8 mouse cellular contexts compared by ENCODE assay signal in the genomic region with DNA sequence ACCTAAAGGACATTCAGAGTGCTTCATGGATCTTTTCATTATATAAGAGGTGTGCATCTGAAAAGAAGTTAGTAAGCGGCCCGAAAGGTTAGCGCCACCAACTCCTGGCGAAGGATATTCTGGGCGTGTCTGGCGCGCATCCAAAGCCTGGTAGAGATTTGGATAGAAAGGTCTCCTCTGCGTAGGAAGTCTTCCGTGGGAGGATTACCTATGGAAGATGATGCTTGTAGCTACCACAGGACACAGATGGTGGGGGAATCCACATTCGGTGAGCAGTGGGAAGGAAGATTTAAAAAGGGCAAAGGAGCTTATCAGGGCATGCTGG. TPM values are rescaled to one million over a fixed set of nuclear protein-coding genes. Genes with fewer than 3 reads are reported as not detected.
DNase-seq lines count a peak whose midpoint lies in the region; ATAC-seq and TF ChIP-seq lines count a peak whose summit lies in the region.

No protein-coding gene starts in this region.

- H3K9me3 ChIP-seq in neural tube, embryonic 11.5 days (ENCODE audit: control insufficient read depth, low read length) = no peaks in the 10 kb centered on the region
- no peaks in the 10 kb centered on the region for H3K9me3 ChIP-seq in heart, embryonic 12.5 days (replicated peaks)
- no peaks in the 10 kb centered on the region for H3K9me3 ChIP-seq in limb, embryonic 12.5 days
- no peaks in the 10 kb centered on the region for H3K9me3 ChIP-seq in neural tube, embryonic 14.5 days (ENCODE audit: control insufficient read depth, low read length)

- H3K4me3 ChIP-seq in neural tube, embryonic 11.5 days (ENCODE audit: low read depth, low read length) = peak overlapping the region; percentile 67
- peak overlapping the region; percentile 78 for H3K4me3 ChIP-seq in cerebellum, adult 2 months (replicated peaks; ENCODE audit: insufficient read depth, low read depth, low read length)
- H3K4me3 ChIP-seq in heart, embryonic 12.5 days = peak overlapping the region; percentile 70
- H3K4me3 ChIP-seq in limb, embryonic 12.5 days (replicated peaks) = peak overlapping the region; percentile 69
- peak overlapping the region; percentile 61 for H3K4me3 ChIP-seq in neural tube, embryonic 14.5 days (ENCODE audit: low read depth, low read length)

- TF ChIP-seq POLR2A in cerebellum, adult 2 months (IDR thresholded peaks at IDR 0.05; ENCODE audit: borderline replicate concordance, insufficient read depth, low read length) = no peak

- H3K9ac ChIP-seq in neural tube, embryonic 11.5 days (ENCODE audit: low read length) = peak overlapping the region; percentile 65
- peak overlapping the region; percentile 78 for H3K9ac ChIP-seq in heart, embryonic 12.5 days
- peak overlapping the region; percentile 65 for H3K9ac ChIP-seq in limb, embryonic 12.5 days (replicated peaks)
- no peak overlapping the region for H3K9ac ChIP-seq in neural tube, embryonic 14.5 days (replicated peaks; ENCODE audit: low read depth, low read length)

- WGBS in neural tube, embryonic 11.5 days = 4% methylated on average over 10 of the region's 10 CpGs
- 2% methylated on average over 10 of the region's 10 CpGs for WGBS in cerebellum, adult 2 months
- WGBS in heart, embryonic 12.5 days = 2% methylated on average over 10 of the region's 10 CpGs
- WGBS in limb, embryonic 12.5 days = 3% methylated on average over 10 of the region's 10 CpGs
- 5% methylated on average over 10 of the region's 10 CpGs for WGBS in neural tube, embryonic 14.5 days

- H3K4me2 ChIP-seq in neural tube, embryonic 11.5 days (ENCODE audit: low read depth) = peak overlapping the region; percentile 56
- peak overlapping the region; percentile 84 for H3K4me2 ChIP-seq in heart, embryonic 12.5 days
- H3K4me2 ChIP-seq in limb, embryonic 12.5 days = peak overlapping the region; percentile 67
- H3K4me2 ChIP-seq in neural tube, embryonic 14.5 days (ENCODE audit: low read depth, low read length) = peak overlapping the region; percentile 55

- no peak for ATAC-seq in neural tube, embryonic 11.5 days (ENCODE audit: insufficient read depth, low FRiP score, low TSS enrichment)
- ATAC-seq in heart, embryonic 12.5 days (ENCODE audit: insufficient number of reproducible peaks, low FRiP score) = no peak
- no peak for ATAC-seq in limb, embryonic 12.5 days (ENCODE audit: insufficient number of reproducible peaks, insufficient read depth, low FRiP score, low TSS enrichment, low read depth)
- ATAC-seq in neural tube, embryonic 14.5 days (ENCODE audit: low read depth) = no peak
- ATAC-seq in inflammation-experienced regulatory T-cells, adult 6 months = no peak

- H3K27ac ChIP-seq in neural tube, embryonic 11.5 days (ENCODE audit: low read depth, low read length) = no peak overlapping the region
- no peak overlapping the region for H3K27ac ChIP-seq in cerebellum, adult 2 months (ENCODE audit: insufficient read depth, low read length)
- no peak overlapping the region for H3K27ac ChIP-seq in heart, embryonic 12.5 days (ENCODE audit: poor library complexity, severe bottlenecking)
- H3K27ac ChIP-seq in limb, embryonic 12.5 days = no peak overlapping the region
- no peak overlapping the region for H3K27ac ChIP-seq in neural tube, embryonic 14.5 days (ENCODE audit: low read depth, low read length)

- no peak for DNase-seq in neural tube, embryonic 11.5 days (ENCODE audit: low spot score)
- no peak for DNase-seq in neural tube, embryonic 10.5 days (ENCODE audit: extremely low spot score, low spot score)
- DNase-seq in cerebellum, adult 2 months = peak; percentile 42 to 47
- DNase-seq in thymus, postnatal 0 days (ENCODE audit: low spot score) = no peak

- H3K27me3 ChIP-seq in neural tube, embryonic 11.5 days (ENCODE audit: control insufficient read depth, insufficient read depth, low read length) = no peaks in the 10 kb centered on the region
- no peaks in the 10 kb centered on the region for H3K27me3 ChIP-seq in cerebellum, adult 2 months (ENCODE audit: control insufficient read depth, insufficient read depth, low read length)
- H3K27me3 ChIP-seq in heart, embryonic 12.5 days (replicated peaks) = no peaks in the 10 kb centered on the region
- H3K27me3 ChIP-seq in limb, embryonic 12.5 days = no peaks in the 10 kb centered on the region
- H3K27me3 ChIP-seq in neural tube, embryonic 14.5 days (ENCODE audit: control insufficient read depth, insufficient read depth, low read length) = no peaks in the 10 kb centered on the region

- no peak for TF ChIP-seq CTCF in cerebellum, adult 2 months (IDR thresholded peaks at IDR 0.05; ENCODE audit: borderline replicate concordance, insufficient read depth, low read depth, low read length)

- no peaks in the 10 kb centered on the region for H3K36me3 ChIP-seq in neural tube, embryonic 11.5 days (ENCODE audit: control insufficient read depth, insufficient read depth, low read length)
- H3K36me3 ChIP-seq in heart, embryonic 12.5 days = peaks cover 8% of the 10 kb centered on the region; the same call in 1 of the 2 replicates
- H3K36me3 ChIP-seq in limb, embryonic 12.5 days = peaks cover 10% of the 10 kb centered on the region
- H3K36me3 ChIP-seq in neural tube, embryonic 14.5 days (ENCODE audit: control insufficient read depth, insufficient read depth, low read length) = no peaks in the 10 kb centered on the region

- peaks cover 8% of the 10 kb centered on the region for H3K4me1 ChIP-seq in neural tube, embryonic 11.5 days (ENCODE audit: control insufficient read depth, insufficient read depth, low read length)
- H3K4me1 ChIP-seq in cerebellum, adult 2 months (ENCODE audit: control insufficient read depth, insufficient read depth, low read length) = no peaks in the 10 kb centered on the region; the same call in 1 of the 2 replicates
- peaks cover 8% of the 10 kb centered on the region for H3K4me1 ChIP-seq in heart, embryonic 12.5 days (replicated peaks)
- H3K4me1 ChIP-seq in limb, embryonic 12.5 days (replicated peaks) = peaks cover 12% of the 10 kb centered on the region
- H3K4me1 ChIP-seq in neural tube, embryonic 14.5 days (ENCODE audit: control insufficient read depth, insufficient read depth, low read length) = peaks cover 4% of the 10 kb centered on the region; the same call in 1 of the 2 replicates

RNA-seq across cellular contexts. Expression of a gene that starts 0.6 kb away (rescaled TPM):
- 27.1 and 30.0 TPM in 2 replicates for polyA plus RNA-seq in neural tube, embryonic 11.5 days (2014; fragmentation: Nextera tagmentation; extraction: Ambion mirVana)
- polyA plus RNA-seq in cerebellum, adult 2 months (2012; rRNA removed) = 1.3 and 1.4 TPM in 2 replicates
- polyA plus RNA-seq in heart, embryonic 12.5 days (2016; fragmentation: Nextera tagmentation; extraction: Ambion mirVana) = 10.7 and 12.6 TPM in 2 replicates
- 23.1 and 23.9 TPM in 2 replicates for polyA plus RNA-seq in limb, embryonic 12.5 days (2016; fragmentation: Nextera tagmentation; extraction: Ambion mirVana)
- 6.7 and 7.0 TPM in 2 replicates for polyA plus RNA-seq in neural tube, embryonic 14.5 days (2014; fragmentation: Nextera tagmentation; extraction: Ambion mirVana)
- polyA plus RNA-seq in inflammation-experienced regulatory T-cells, adult 6 months (2017; shearing (Covaris generic)) = 10 to 100 TPM in 1 of 3 experiments, 1 to 10 TPM in 2; 8.1 to 18.0 (median 9.1) TPM
- polyA plus RNA-seq in thymus, postnatal 0 days (2015; fragmentation: Nextera tagmentation; extraction: Ambion mirVana) = 15.5 and 16.3 TPM in 2 replicates

Comparison
In these comparisons a context has a peak if more than half of its experiments do, and no peak if none do; other contexts are left out.
1. DNase-seq: peak in cerebellum, adult 2 months (2 of 2); none in neural tube, embryonic 11.5 days (single experiment), neural tube, embryonic 10.5 days (single experiment) and thymus, postnatal 0 days (single experiment).
2. Peak in every context shown above with its lines, with median percentiles within 50 percentile points of each other: H3K4me2 ChIP-seq and H3K4me3 ChIP-seq.